Mouse (Mus musculus): ENCODE data around the gene Myh7.

- TF ChIP-seq CTCF (IDR thresholded peaks at IDR 0.05; ENCODE audit: insufficient read depth, low read length) (no peak), POLR2A (IDR thresholded peaks at IDR 0.05; ENCODE audit: borderline replicate concordance, extremely low read depth, low read depth, low read length) (no peak)
Measured at GRCm38 (mm10) chr14:55027251-55027650, 32.8 kb upstream of the Myh7 start.
